Mouse (Mus musculus) kidney, adult 2 months (tissue): ENCODE measurements at regions not wholly inside any gene's neighbourhood (a gene's known extent, or its start where the extent isn't known, plus 50 kb on each side); places are given as distances from the start of the nearest gene placed in this dataset.

Experiments used
- CTCF ChIP-seq: fragments of 200-500 bp; conservative IDR thresholded peaks from 2 replicates; pipeline ENCODE4 v1.5.1; 2011; ENCODE audit warnings: low read depth, mild to moderate bottlenecking, control low read depth, low read length, moderate library complexity, mixed read lengths; ENCODE audit not compliant: insufficient read depth, insufficient read length
- POLR2A ChIP-seq: fragments of 200-500 bp; IDR thresholded peaks from one replicate; pipeline ENCODE4 v1.6.1; 2011; ENCODE audit warnings: low read depth, low read length, control low read depth

GRCm38 (mm10) chr6:94357568-94357967 lies 73.9 kb upstream of the Magi1 start:
- no peak for TF ChIP-seq POLR2A
- no peak for TF ChIP-seq CTCF
